Mouse (Mus musculus): Measurements from ENCODE around the gene D6Ertd527e. TPM values are rescaled to one million over a fixed set of nuclear protein-coding genes. Genes with fewer than 3 reads are reported as not detected.

The D6Ertd527e gene
- polyA plus RNA-seq (2012; rRNA removed) = 0.05 TPM in 2 replicates

GRCm38 (mm10) chr6:87104123-87104796 lies at the start of gene D6Ertd527e:
Gene D6Ertd527e (plus strand): TSS chr6:87104746.

Other genes with a start within 250 kb of the D6Ertd527e start
- gene Nfu1, start 95.5 kb upstream of the D6Ertd527e start, polyA plus RNA-seq (2012; rRNA removed) = 64.1 and 87.3 TPM in 2 replicates
- gene Gfpt1, start 61.9 kb upstream of the D6Ertd527e start, polyA plus RNA-seq (2012; rRNA removed) = 7.0 and 8.5 TPM in 2 replicates
- gene Antxr1, start 231.1 kb downstream of the D6Ertd527e start, polyA plus RNA-seq (2012; rRNA removed) = 1.2 and 1.4 TPM in 2 replicates
- gene Gkn1, start 246.2 kb downstream of the D6Ertd527e start, polyA plus RNA-seq (2012; rRNA removed) = not detected in 2 replicates